In the genomic region with DNA sequence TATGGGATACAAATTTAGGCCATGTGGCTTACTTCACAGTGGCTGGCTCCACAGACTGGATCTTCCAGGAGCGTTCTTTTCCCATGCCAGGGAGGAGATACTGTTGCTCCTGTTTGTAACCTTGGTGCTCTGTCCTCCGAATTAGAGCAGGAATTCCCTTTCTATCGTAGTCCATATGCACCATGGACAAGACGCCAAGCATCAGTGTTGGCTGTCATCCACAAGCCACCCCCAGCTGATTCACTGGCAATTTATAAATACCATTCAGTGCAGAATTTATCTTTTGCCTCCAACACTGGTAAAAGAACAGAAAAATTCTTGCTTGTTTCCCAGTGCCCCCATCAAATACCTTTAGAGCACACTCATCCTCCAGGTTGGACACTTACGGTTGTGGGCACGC, we compare ENCODE assay signal across 42 mouse cellular contexts. TPM values are rescaled to one million over a fixed set of nuclear protein-coding genes. Genes with fewer than 3 reads are reported as not detected.
DNase-seq lines count a peak whose midpoint lies in the region; ATAC-seq lines count a peak whose summit lies in the region.
"Had no signal": no experiment of that assay in that cellular context is flagged by ENCODE, and none has a peak within 500 bp of the region (broad histone marks: within the 10 kb centered on the region; RNA-seq: fewer than 3 reads in every experiment).

No protein-coding gene starts in this region.

- ATAC-seq in frontal cortex, adult (ENCODE audit: low TSS enrichment) = peak; percentile 5; the same call in 1 of the 2 replicates
- no peak for ATAC-seq in intestine, embryonic 16.5 days
- ATAC-seq: CD4-positive, CD25-positive, alpha-beta regulatory T cell, adult 4 months; forebrain, postnatal 0 days; hindbrain, postnatal 0 days; intestine, embryonic 15.5 days; liver, embryonic 12.5 days; liver, postnatal 0 days; midbrain, embryonic 16.5 days had no signal

- H3K27me3 ChIP-seq in intestine, embryonic 16.5 days (replicated peaks; ENCODE audit: control insufficient read depth, insufficient read depth, low read length) = no peaks in the 10 kb centered on the region; the same call in 1 of the 2 replicates
- H3K27me3 ChIP-seq: hindbrain, embryonic 12.5 days; intestine, embryonic 15.5 days; liver, embryonic 12.5 days had no signal

- no peaks in the 10 kb centered on the region for H3K4me1 ChIP-seq in intestine, embryonic 16.5 days (ENCODE audit: control insufficient read depth, insufficient read depth, low read length)
- H3K4me1 ChIP-seq: hindbrain, embryonic 12.5 days; intestine, embryonic 15.5 days; liver, embryonic 12.5 days had no signal

- no peak overlapping the region for H3K4me3 ChIP-seq in intestine, embryonic 16.5 days (ENCODE audit: low read length)
- H3K4me3 ChIP-seq: erythroblast, embryonic 14.5 days; gastrocnemius, adult 2 months; hindbrain, embryonic 12.5 days; intestine, embryonic 15.5 days; liver, embryonic 12.5 days had no signal

- 82% methylated on average over 6 of the region's 6 CpGs for WGBS in intestine, embryonic 16.5 days

- H3K4me2 ChIP-seq in intestine, embryonic 16.5 days (ENCODE audit: low read depth, low read length) = no peak overlapping the region
- H3K4me2 ChIP-seq: heart, embryonic 11.5 days; hindbrain, embryonic 12.5 days; intestine, embryonic 15.5 days; liver, embryonic 12.5 days; midbrain, embryonic 11.5 days had no signal

- H3K9me3 ChIP-seq in intestine, embryonic 16.5 days (ENCODE audit: control insufficient read depth, low read length) = no peaks in the 10 kb centered on the region
- H3K9me3 ChIP-seq: hindbrain, embryonic 12.5 days; intestine, embryonic 15.5 days; liver, embryonic 12.5 days had no signal

- intact Hi-C loops in left cerebral cortex, postnatal 4 days (cut with DNase I) = loop anchor here (10.0 kb wide), 1 partner anchor 1325 kb away; no protein-coding TSS in a partner anchor

- no peak overlapping the region for H3K27ac ChIP-seq in intestine, embryonic 16.5 days (ENCODE audit: low read length)
- H3K27ac ChIP-seq: gastrocnemius, adult 2 months; hindbrain, embryonic 12.5 days; hindbrain, postnatal 0 days; intestine, embryonic 15.5 days; liver, embryonic 12.5 days had no signal

- DNase-seq in frontal cortex, postnatal 25 days (ENCODE audit: low spot score in 2 of 2) = no peak
- peak; percentile 43 for DNase-seq in right cerebral cortex, adult 18-20 months
- DNase-seq in right cerebral cortex, postnatal 36 days (ENCODE audit: low spot score in 2 of 2) = no peak
- DNase-seq in left cerebral cortex, postnatal 4 days = peak; percentile 12
- no peak for DNase-seq in kidney, adult 9 months
- DNase-seq: adrenal gland, postnatal 36 days; cerebellum, adult 8-10 months; forebrain, postnatal 0 days; gastrocnemius, adult 2 months; gastrocnemius, postnatal 36 days; heart, postnatal 36 days; kidney, adult 8-10 months; kidney, postnatal 14 days; liver, postnatal 0 days; lung, postnatal 36 days; thymus, adult 2 months; thymus, postnatal 36 days had no signal

- no peak overlapping the region for H3K9ac ChIP-seq in intestine, embryonic 16.5 days (ENCODE audit: low read depth, low read length)
- H3K9ac ChIP-seq: forebrain, postnatal 0 days; hindbrain, embryonic 12.5 days; intestine, embryonic 15.5 days; liver, embryonic 12.5 days; liver, postnatal 0 days had no signal

- H3K36me3 ChIP-seq in intestine, embryonic 16.5 days (ENCODE audit: control insufficient read depth, insufficient read depth, low read length) = no peaks in the 10 kb centered on the region
- H3K36me3 ChIP-seq: hindbrain, embryonic 12.5 days; intestine, embryonic 15.5 days; liver, embryonic 12.5 days had no signal

RNA-seq across cellular contexts. Expression of a gene that starts 13.6 kb away (rescaled TPM):
- total RNA-seq in left cerebral cortex, postnatal 4 days (2021) = not detected
- not detected in 2 replicates for polyA plus RNA-seq in intestine, embryonic 16.5 days (2015; fragmentation: Nextera tagmentation; extraction: Ambion mirVana)
- total RNA-seq: adrenal gland, adult 18-20 months; adrenal gland, postnatal 36 days; common myeloid progenitor, adult 5-6 weeks; forebrain, postnatal 0 days; gastrocnemius, adult 2 months; gastrocnemius, postnatal 36 days; heart, adult 18-20 months; heart, postnatal 36 days; hindbrain, postnatal 0 days; layer of hippocampus, postnatal 25 days; left cerebral cortex, postnatal 36 days; megakaryocyte, adult 5-6 weeks; neutrophil, adult 5-6 weeks had no signal
- polyA plus RNA-seq: CD4-positive, CD25-positive, alpha-beta regulatory T cell, adult 4 months; embryonic facial prominence, embryonic 14.5 days; erythroblast, embryonic 14.5 days; forebrain, embryonic 11.5 days; forebrain, postnatal 0 days; heart, embryonic 11.5 days; heart, embryonic 16.5 days; hindbrain, embryonic 12.5 days; hindbrain, postnatal 0 days; intestine, embryonic 15.5 days; limb, embryonic 14.5 days; liver, embryonic 12.5 days; liver, postnatal 0 days; lung, embryonic 16.5 days; midbrain, embryonic 11.5 days; midbrain, embryonic 16.5 days; neural tube, embryonic 11.5 days; spleen, adult 2 months; thymus, adult 2 months had no signal

Comparison
In these comparisons a context has a peak if more than half of its experiments do, and no peak if none do; other contexts are left out.
1. DNase-seq: peak in right cerebral cortex, adult 18-20 months (single experiment) and left cerebral cortex, postnatal 4 days (single experiment); none in frontal cortex, postnatal 25 days (0 of 2), right cerebral cortex, postnatal 36 days (0 of 2) and kidney, adult 9 months (single experiment).